Mouse (Mus musculus) embryonic fibroblast, embryonic 13.5 days (primary cell): Measurements from ENCODE around the gene Myo15.

ENCODE experiments used
- CTCF ChIP-seq: IDR thresholded peaks from 2 replicates; pipeline ENCODE4 v1.5.1; 2011; ENCODE audit warnings: mild to moderate bottlenecking, control low read depth, low read length, moderate library complexity, borderline replicate concordance; ENCODE audit not compliant: insufficient read depth
- POLR2A ChIP-seq: IDR thresholded peaks from 2 replicates; pipeline ENCODE4 v1.6.1; 2011; ENCODE audit warnings: low read depth, mild to moderate bottlenecking, control low read depth, low read length, moderate library complexity

DNA sequence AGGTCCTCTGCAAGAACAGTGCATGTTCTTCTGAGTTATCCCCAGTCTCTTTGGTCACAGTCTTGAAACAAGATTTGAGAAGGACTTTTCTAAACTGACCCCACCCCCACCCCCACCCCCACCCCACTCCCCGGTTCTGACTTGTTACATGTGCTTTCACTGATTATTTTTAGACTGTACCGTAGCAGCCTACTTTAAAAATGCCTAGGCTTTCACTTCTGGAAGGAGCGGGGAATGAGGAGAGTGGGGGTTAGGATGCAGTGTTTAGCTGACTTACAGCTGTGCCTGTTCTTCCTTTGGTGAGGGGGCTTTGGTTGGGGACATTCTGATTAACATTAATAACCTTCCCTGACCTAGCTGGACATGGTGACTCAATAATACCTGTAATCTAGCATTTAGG lies 79.0 kb downstream of the Myo15 start:
- TF ChIP-seq CTCF = no peak
- no peak for TF ChIP-seq POLR2A
